Mouse (Mus musculus): ENCODE data around the gene Psmc6. TPM values are rescaled to one million over a fixed set of nuclear protein-coding genes. Genes with fewer than 3 reads are reported as not detected.

The Psmc6 gene
- 130 TPM for polyA plus RNA-seq (2014; fragmentation: Illumina TruSeq; extraction: RNeasy Lipid Tissue Mini Kit (QIAGEN cat#74804); ENCODE audit: low read depth, low replicate concordance)

GRCm38 (mm10) chr14:45329589-45330181 is at the start of gene Psmc6:
TSS of gene Psmc6 (plus strand) at chr14:45329788.

GRCm38 (mm10) chr14:45318426-45319236 is 11.0 kb upstream of the Psmc6 start, which contains the start of gene Ero1l:
TSS of gene Ero1l (minus strand) at chr14:45318771.

GRCm38 (mm10) chr14:45350931-45351859 is 21.6 kb downstream of the Psmc6 start, which contains the start of gene Styx:
TSS of gene Styx (plus strand) at chr14:45351093.

Other genes starting within 250 kb of the Psmc6 start
- 4.5 TPM for gene Gpr137c, start 110.1 kb upstream of the Psmc6 start, polyA plus RNA-seq (2014; fragmentation: Illumina TruSeq; extraction: RNeasy Lipid Tissue Mini Kit (QIAGEN cat#74804); ENCODE audit: low read depth, low replicate concordance)
- gene Txndc16, start 109.5 kb upstream of the Psmc6 start, polyA plus RNA-seq (2014; fragmentation: Illumina TruSeq; extraction: RNeasy Lipid Tissue Mini Kit (QIAGEN cat#74804); ENCODE audit: low read depth, low replicate concordance): 14.3 TPM
- gene Ero1l, start 11.0 kb upstream of the Psmc6 start, polyA plus RNA-seq (2014; fragmentation: Illumina TruSeq; extraction: RNeasy Lipid Tissue Mini Kit (QIAGEN cat#74804); ENCODE audit: low read depth, low replicate concordance): 13.5 TPM
- gene Styx, start 21.3 kb downstream of the Psmc6 start, polyA plus RNA-seq (2014; fragmentation: Illumina TruSeq; extraction: RNeasy Lipid Tissue Mini Kit (QIAGEN cat#74804); ENCODE audit: low read depth, low replicate concordance): 18.2 TPM
- gene Gnpnat1, start 75.1 kb downstream of the Psmc6 start, polyA plus RNA-seq (2014; fragmentation: Illumina TruSeq; extraction: RNeasy Lipid Tissue Mini Kit (QIAGEN cat#74804); ENCODE audit: low read depth, low replicate concordance): 11.6 TPM
- 208 TPM for gene Fermt2, start 200.3 kb downstream of the Psmc6 start, polyA plus RNA-seq (2014; fragmentation: Illumina TruSeq; extraction: RNeasy Lipid Tissue Mini Kit (QIAGEN cat#74804); ENCODE audit: low read depth, low replicate concordance)

Data from heart, adult 10 weeks (tissue).